Mouse (Mus musculus) cerebellum, postnatal 25 days (tissue): Measurements from ENCODE around the gene Tmem178.

ENCODE experiments used
- DNase-seq, 2 experiments: peaks; one replicate each; pipeline ENCODE4 v3.0.0; 2021; ENCODE audit warnings: mixed read lengths in 2 of 2

Gene Tmem178

GRCm38 (mm10) chr17:81001010-81001409, 56.6 kb downstream of the Tmem178 start:
- no peak for DNase-seq

GRCm38 (mm10) chr17:81001647-81002046, 57.2 kb downstream of the Tmem178 start:
- DNase-seq: no peak

GRCm38 (mm10) chr17:81002130-81002529, 57.7 kb downstream of the Tmem178 start:
- DNase-seq: no peak

GRCm38 (mm10) chr17:81004454-81004853, 60.0 kb downstream of the Tmem178 start:
- DNase-seq: no peak

GRCm38 (mm10) chr17:81005292-81005691, 60.9 kb downstream of the Tmem178 start:
- DNase-seq: no peak

GRCm38 (mm10) chr17:81009112-81009511, 64.7 kb downstream of the Tmem178 start:
- no peak for DNase-seq

GRCm38 (mm10) chr17:81010199-81010598, 65.8 kb downstream of the Tmem178 start:
- DNase-seq: no peak

- DNase-seq: no peak
Measured at GRCm38 (mm10) chr17:81010844-81011685, 66.6 kb downstream of the Tmem178 start.

- DNase-seq: peak; percentile 48 to 73
Measured at GRCm38 (mm10) chr17:81015814-81016447, 71.5 kb downstream of the Tmem178 start.

- peak; percentile 35 to 54 for DNase-seq
Measured at GRCm38 (mm10) chr17:81017132-81017531, 72.7 kb downstream of the Tmem178 start.

- no peak for DNase-seq
Measured at GRCm38 (mm10) chr17:81027331-81027730, 82.9 kb downstream of the Tmem178 start.

GRCm38 (mm10) chr17:81031830-81032442, 87.5 kb downstream of the Tmem178 start:
- no peak for DNase-seq

GRCm38 (mm10) chr17:81032957-81033356, 88.5 kb downstream of the Tmem178 start:
- no peak for DNase-seq

- no peak for DNase-seq
Measured at GRCm38 (mm10) chr17:81035354-81035753, 90.9 kb downstream of the Tmem178 start.

GRCm38 (mm10) chr17:81038707-81039408, 94.4 kb downstream of the Tmem178 start:
- no peak for DNase-seq

- no peak for DNase-seq
Measured at GRCm38 (mm10) chr17:81041662-81042061, 97.2 kb downstream of the Tmem178 start.

GRCm38 (mm10) chr17:81044356-81044755, 99.9 kb downstream of the Tmem178 start:
- DNase-seq: no peak

GRCm38 (mm10) chr17:81045115-81045514, 100.7 kb downstream of the Tmem178 start:
- DNase-seq: no peak

- peak in 1 of 2 experiments; percentile 36 for DNase-seq
Measured at GRCm38 (mm10) chr17:81045525-81046150, 101.2 kb downstream of the Tmem178 start.

- DNase-seq: no peak
Measured at GRCm38 (mm10) chr17:81047930-81048564, 103.6 kb downstream of the Tmem178 start.
